In genomic region chr5:73490596-73491073, GRCm38 (mm10) we compare ENCODE assay signal across 8 mouse cellular contexts. TPM values are rescaled to one million over a fixed set of nuclear protein-coding genes. Genes with fewer than 3 reads are reported as not detected.
DNase-seq lines count a peak whose midpoint lies in the region; ATAC-seq and TF ChIP-seq lines count a peak whose summit lies in the region.

No protein-coding gene starts in this region.

- peak; percentile 99 for DNase-seq in G1E (ENCODE audit: low spot score)
- DNase-seq in cerebellum, adult 18-20 months = peak; percentile 99 to 100
- peak; percentile 97 to 98 for DNase-seq in heart, postnatal 36 days
- DNase-seq in layer of hippocampus, adult 2 months (ENCODE audit: low spot score in 2 of 2) = peak; percentile 99 to 100
- peak; percentile 100 for DNase-seq in lung, embryonic 14.5 days
- peak; percentile 99 for DNase-seq in thymus, adult 2 months

- under 1% methylated on average over 37 of the region's 37 CpGs for WGBS in forebrain, embryonic 16.5 days
- WGBS in lung, embryonic 14.5 days = under 1% methylated on average over 37 of the region's 37 CpGs
- under 1% methylated on average over 37 of the region's 37 CpGs for WGBS in olfactory bulb, adult 2 months
- under 1% methylated on average over 37 of the region's 37 CpGs for WGBS in thymus, adult 2 months

- H3K9me3 ChIP-seq in G1E (replicated peaks) = no peaks in the 10 kb centered on the region
- no peaks in the 10 kb centered on the region for H3K9me3 ChIP-seq in forebrain, embryonic 16.5 days (ENCODE audit: control insufficient read depth, low read length)
- H3K9me3 ChIP-seq in lung, embryonic 14.5 days (ENCODE audit: low read depth, low read length) = no peaks in the 10 kb centered on the region

- no peaks in the 10 kb centered on the region for H3K27me3 ChIP-seq in G1E (ENCODE audit: insufficient read depth, low read length)
- H3K27me3 ChIP-seq in forebrain, embryonic 16.5 days (replicated peaks; ENCODE audit: control insufficient read depth, insufficient read depth, low read length) = no peaks in the 10 kb centered on the region
- no peaks in the 10 kb centered on the region for H3K27me3 ChIP-seq in lung, embryonic 14.5 days (ENCODE audit: insufficient read depth, low read length)
- no peaks in the 10 kb centered on the region; the same call in 1 of the 2 replicates for H3K27me3 ChIP-seq in thymus, adult 2 months (ENCODE audit: control insufficient read depth, insufficient read depth, low read length)

- H3K4me3 ChIP-seq in G1E (ENCODE audit: low read depth, low read length) = peak overlapping the region; percentile 93
- peak overlapping the region; percentile 94 for H3K4me3 ChIP-seq in forebrain, embryonic 16.5 days (replicated peaks; ENCODE audit: low read length)
- peak overlapping the region; percentile 93 for H3K4me3 ChIP-seq in layer of hippocampus, adult 2 months
- H3K4me3 ChIP-seq in lung, embryonic 14.5 days (ENCODE audit: low read depth, low read length) = peak overlapping the region; percentile 79
- H3K4me3 ChIP-seq in olfactory bulb, adult 2 months (ENCODE audit: insufficient read depth, low read depth, low read length) = peak overlapping the region; percentile 74
- peak overlapping the region; percentile 55 for H3K4me3 ChIP-seq in thymus, adult 2 months (ENCODE audit: control insufficient read depth, insufficient read depth, low read length)

- peak overlapping the region; percentile 78 for H3K9ac ChIP-seq in forebrain, embryonic 16.5 days (replicated peaks; ENCODE audit: low read depth, low read length)
- peak overlapping the region; percentile 68 for H3K9ac ChIP-seq in lung, embryonic 14.5 days

- peaks cover 28% of the 10 kb centered on the region for H3K4me1 ChIP-seq in G1E (ENCODE audit: insufficient read depth, low read depth, low read length)
- H3K4me1 ChIP-seq in forebrain, embryonic 16.5 days (replicated peaks; ENCODE audit: control insufficient read depth, insufficient read depth, low read length) = peaks cover 12% of the 10 kb centered on the region
- no peaks in the 10 kb centered on the region for H3K4me1 ChIP-seq in lung, embryonic 14.5 days (ENCODE audit: insufficient read depth)
- peaks cover 2% of the 10 kb centered on the region; the same call in 1 of the 2 replicates for H3K4me1 ChIP-seq in olfactory bulb, adult 2 months (ENCODE audit: control insufficient read depth, insufficient read depth, low read length)
- peaks cover 7% of the 10 kb centered on the region for H3K4me1 ChIP-seq in thymus, adult 2 months (replicated peaks; ENCODE audit: control insufficient read depth, insufficient read depth, low read length)

- peak overlapping the region; percentile 86 for H3K4me2 ChIP-seq in forebrain, embryonic 16.5 days (ENCODE audit: low read length)
- peak overlapping the region; percentile 96 for H3K4me2 ChIP-seq in lung, embryonic 14.5 days

- ATAC-seq in G1E (ENCODE audit: extremely low read depth, insufficient number of reproducible peaks, low FRiP score, poor library complexity, severe bottlenecking) = peak; percentile 91
- peak; percentile 93 for ATAC-seq in forebrain, embryonic 16.5 days
- ATAC-seq in lung, embryonic 14.5 days (ENCODE audit: insufficient read depth) = peak; percentile 97

- H3K27ac ChIP-seq in forebrain, embryonic 16.5 days (ENCODE audit: low read length) = peak overlapping the region; percentile 97
- H3K27ac ChIP-seq in layer of hippocampus, adult 2 months = peak overlapping the region; percentile 93
- H3K27ac ChIP-seq in lung, embryonic 14.5 days (ENCODE audit: low read depth) = peak overlapping the region; percentile 92
- peak overlapping the region; percentile 82; the same call in 1 of the 2 replicates for H3K27ac ChIP-seq in olfactory bulb, adult 2 months (ENCODE audit: insufficient read depth, low read depth, low read length)
- no peak overlapping the region for H3K27ac ChIP-seq in thymus, adult 2 months (ENCODE audit: control insufficient read depth, insufficient read depth, low read length)

- no peak for TF ChIP-seq CTCF in G1E (IDR thresholded peaks at IDR 0.05; ENCODE audit: low read depth, low read length)
- peak; percentile 72 for TF ChIP-seq CTCF in layer of hippocampus, adult 2 months (conservative IDR thresholded peaks at IDR 0.05)
- peak; percentile 59 for TF ChIP-seq CTCF in lung, embryonic 14.5 days (IDR thresholded peaks at IDR 0.05; ENCODE audit: low read depth)
- TF ChIP-seq CTCF in olfactory bulb, adult 2 months (IDR thresholded peaks at IDR 0.05; ENCODE audit: insufficient read depth, low read depth, low read length) = no peak
- peak; percentile 67; the same call in 1 of the 2 replicates for TF ChIP-seq CTCF in thymus, adult 2 months (IDR thresholded peaks at IDR 0.05; ENCODE audit: borderline replicate concordance, control insufficient read depth, extremely low read depth, insufficient read depth, low read length, poor library complexity)

- intact Hi-C loops in heart, postnatal 36 days (cut with DNase I) = loop anchor here (5.0 to 10.0 kb wide), 4 partner anchors 47 to 574 kb away; partner anchors contain the start of genes Ociad1, Sgcb and Usp46

- H3K36me3 ChIP-seq in G1E (replicated peaks) = no peaks in the 10 kb centered on the region
- H3K36me3 ChIP-seq in forebrain, embryonic 16.5 days (ENCODE audit: control insufficient read depth, insufficient read depth) = no peaks in the 10 kb centered on the region
- H3K36me3 ChIP-seq in lung, embryonic 14.5 days (ENCODE audit: insufficient read depth) = no peaks in the 10 kb centered on the region
- H3K36me3 ChIP-seq in thymus, adult 2 months (ENCODE audit: control insufficient read depth, insufficient read depth, low read length) = no peaks in the 10 kb centered on the region

- no peak; the same call in 1 of the 2 replicates for TF ChIP-seq POLR2A in olfactory bulb, adult 2 months (IDR thresholded peaks at IDR 0.05; ENCODE audit: insufficient read depth, low read depth, low read length)
- no peak for TF ChIP-seq POLR2A in thymus, adult 2 months (IDR thresholded peaks at IDR 0.05; ENCODE audit: control insufficient read depth, extremely low read depth, insufficient read depth, low read length, poor library complexity)

RNA-seq across cellular contexts. Expression of gene Dcun1d4, which starts 9.8 kb away (rescaled TPM):
- total RNA-seq in G1E (2014; fragmentation: Nextera tagmentation) (25.4 and 36.0 TPM in 2 replicates), G1E (2017) (23.6 and 29.9 TPM in 2 replicates)
- 15.6 and 17.6 TPM in 2 replicates for polyA plus RNA-seq in G1E (2012)
- 46.5 and 51.4 TPM in 2 replicates for polyA plus RNA-seq in forebrain, embryonic 16.5 days (2015; fragmentation: Nextera tagmentation; extraction: Ambion mirVana)
- 10 to 100 TPM; 14.7 to 18.2 TPM for total RNA-seq in heart, postnatal 36 days (2021)
- 100 to 1,000 TPM; 124 to 132 TPM for total RNA-seq in layer of hippocampus, adult 2 months (2021)
- polyA plus RNA-seq in lung, embryonic 14.5 days (2014; fragmentation: Nextera tagmentation; extraction: Ambion mirVana) = 32.4 and 34.5 TPM in 2 replicates
- polyA plus RNA-seq in olfactory bulb, adult 2 months (2012; ENCODE audit: insufficient read depth, insufficient read length, low replicate concordance, missing spikeins) = not detected in 2 replicates
- 2.9 and 3.9 TPM in 2 replicates for polyA plus RNA-seq in thymus, adult 2 months (2012; rRNA removed)

Comparison
In these comparisons a context has a peak if more than half of its experiments do, and no peak if none do; other contexts are left out.
1. CTCF ChIP-seq: peak in layer of hippocampus, adult 2 months (single experiment), lung, embryonic 14.5 days (single experiment) and thymus, adult 2 months (single experiment); none in G1E (single experiment) and olfactory bulb, adult 2 months (single experiment).
2. Peak in every context shown above with its lines, with median percentiles within 50 percentile points of each other: ATAC-seq, DNase-seq and H3K4me3 ChIP-seq.